Mouse (Mus musculus) left cerebral cortex, adult 18-20 months (tissue): ENCODE measurements around the gene Vwce. TPM values are rescaled to one million over a fixed set of nuclear protein-coding genes. Genes with fewer than 3 reads are reported as not detected.

Source experiments
- DNase-seq, 2 experiments: peaks; one replicate each; pipeline ENCODE4 v3.0.0; 2021 to 2022; ENCODE audit warnings: low spot score in 2 of 2, mixed read lengths in 1 of 2
- total RNA-seq, 2 experiments: library from RNA; stranded (reverse); gene quantifications; 2 replicates each; pipeline ENCODE4 v1.2.3; 2021

Vwce gene
- total RNA-seq, 2 experiments from 2014 or later: 0.66 to 1.00 TPM

DNA sequence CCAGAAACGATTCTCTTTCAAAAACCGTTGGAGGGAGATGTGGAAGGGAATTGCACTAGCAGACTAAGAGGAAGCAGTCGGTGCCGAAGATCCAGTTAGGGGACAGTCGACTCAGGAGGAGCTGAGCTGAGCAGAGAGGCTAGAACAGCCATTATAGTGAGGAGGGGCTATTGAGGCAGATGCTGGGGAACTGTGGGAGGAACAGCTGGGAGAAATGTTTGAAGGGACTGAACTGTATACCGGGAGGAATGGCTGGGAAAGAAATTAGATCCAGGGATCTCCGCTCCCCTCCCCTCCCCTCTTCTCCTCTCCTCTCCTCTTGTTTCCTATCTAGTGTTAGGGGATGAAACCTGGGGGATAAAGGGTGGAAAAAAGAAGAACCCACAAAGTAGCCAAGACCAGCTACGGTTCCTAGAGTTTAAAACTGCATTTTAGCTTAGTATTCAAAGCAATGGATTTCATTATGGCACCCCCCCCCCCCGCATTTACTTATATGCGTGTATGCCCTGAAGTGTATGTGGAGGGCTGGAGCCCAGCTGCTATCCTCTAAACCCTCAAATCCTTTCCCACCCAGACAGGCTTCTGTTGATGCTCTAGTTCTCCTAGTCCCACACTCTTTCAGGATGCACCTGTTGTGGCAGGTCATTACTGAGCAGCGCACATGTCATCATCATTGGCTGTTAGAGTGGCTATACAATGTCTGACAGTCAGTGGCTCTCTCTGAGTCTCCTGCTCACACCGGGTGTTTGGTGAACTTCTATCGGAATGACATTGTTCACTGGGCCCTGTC lies 6.8 kb downstream of the Vwce start:
- no peak for DNase-seq

DNA sequence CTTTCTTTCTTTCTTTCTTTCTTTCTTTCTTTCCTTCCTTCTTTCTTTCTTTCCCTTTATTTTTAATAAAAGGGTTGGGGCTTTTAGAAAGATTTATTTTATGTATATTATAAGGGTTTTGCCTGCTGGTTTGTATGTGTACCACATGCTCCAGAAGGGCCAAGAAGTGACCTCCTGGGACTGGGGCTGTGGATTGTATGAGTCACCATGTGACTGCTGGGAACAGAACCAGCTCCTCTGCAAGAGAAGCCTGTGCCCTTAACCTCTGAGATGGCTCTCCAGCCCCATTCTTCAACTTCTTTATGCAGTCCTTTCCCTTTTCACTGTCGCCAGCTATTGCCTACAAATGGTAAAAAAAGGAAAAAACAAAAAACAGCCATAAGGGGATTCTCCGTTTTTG lies 11.6 kb downstream of the Vwce start:
- no peak for DNase-seq

DNA sequence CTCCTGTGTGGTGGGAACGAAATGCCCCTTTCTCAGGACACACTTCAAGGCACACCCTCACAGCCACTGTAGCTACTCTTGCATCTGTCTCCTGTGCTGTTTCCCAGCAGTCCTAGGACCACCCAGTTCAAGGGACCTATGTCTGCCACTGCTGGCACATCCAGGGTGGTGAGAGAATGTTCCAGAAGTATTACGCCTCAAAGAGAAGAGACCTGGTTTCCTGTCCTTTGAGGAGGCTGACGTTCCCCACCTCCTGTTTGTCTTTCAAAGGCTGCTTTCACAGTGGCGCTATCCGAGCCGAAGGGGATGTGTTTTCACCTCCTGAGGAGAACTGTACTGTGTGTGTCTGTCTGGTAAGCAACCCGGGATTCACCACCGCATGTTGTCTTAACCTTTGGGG lies 14.1 kb downstream of the Vwce start:
- DNase-seq: no peak

DNA sequence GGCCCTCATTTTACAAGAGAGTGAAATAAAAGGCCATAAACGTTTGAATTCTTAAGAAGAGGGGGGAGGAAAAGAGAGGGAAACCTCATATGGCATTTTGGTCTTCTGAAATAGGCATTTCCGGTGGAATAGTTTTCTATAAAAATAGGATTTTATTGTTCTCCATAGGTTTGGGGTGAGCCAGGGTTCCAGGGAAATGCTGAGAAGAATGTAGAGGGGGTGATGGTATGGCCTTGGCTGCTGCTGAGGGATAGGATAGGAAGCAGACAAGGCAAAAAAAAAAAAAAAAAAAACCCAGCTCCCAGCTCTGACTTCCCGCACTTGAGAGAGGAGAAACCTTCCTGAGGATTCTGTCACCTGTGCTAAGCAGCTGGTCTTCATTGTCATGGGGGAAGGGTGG lies 22.0 kb downstream of the Vwce start:
- no peak for DNase-seq

DNA sequence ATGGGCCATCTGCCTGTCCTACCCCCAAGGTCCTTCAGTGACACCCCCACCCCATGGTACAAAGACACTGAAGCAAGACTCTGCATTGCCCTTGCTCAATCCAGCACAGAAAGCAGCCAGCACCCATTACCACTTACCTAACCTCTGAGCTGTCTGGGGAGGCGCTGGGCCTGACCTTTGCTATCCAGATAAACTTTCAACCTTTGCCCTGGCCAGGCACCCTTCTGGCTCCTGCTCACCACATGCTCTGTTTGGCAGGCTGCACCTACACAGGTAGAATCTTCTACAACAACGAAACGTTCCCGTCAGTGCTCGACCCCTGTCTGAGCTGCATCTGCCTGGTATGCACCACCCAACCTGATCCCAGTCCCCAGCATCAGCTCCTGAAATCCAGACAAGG lies 23.7 kb downstream of the Vwce start:
- no peak for DNase-seq

DNA sequence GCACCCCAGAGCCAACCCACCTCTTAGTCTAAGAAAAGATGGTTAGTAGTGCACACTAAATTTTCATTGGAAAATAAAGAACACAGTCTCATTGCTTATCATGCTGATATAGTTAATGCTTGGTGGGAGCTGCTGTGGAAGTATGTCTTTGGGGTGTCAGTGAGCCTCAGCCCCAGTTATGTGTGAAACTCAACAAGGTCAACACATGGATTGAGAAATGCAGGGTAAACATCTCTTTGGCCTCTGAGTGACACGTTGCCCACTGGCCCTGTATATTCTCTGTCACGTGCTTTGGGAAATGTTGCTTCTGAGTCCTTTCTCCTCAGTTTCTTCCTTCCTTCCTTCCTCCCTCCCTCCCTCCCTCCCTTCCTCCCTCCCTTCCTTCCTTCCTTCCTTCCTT lies 24.4 kb downstream of the Vwce start:
- no peak for DNase-seq

DNA sequence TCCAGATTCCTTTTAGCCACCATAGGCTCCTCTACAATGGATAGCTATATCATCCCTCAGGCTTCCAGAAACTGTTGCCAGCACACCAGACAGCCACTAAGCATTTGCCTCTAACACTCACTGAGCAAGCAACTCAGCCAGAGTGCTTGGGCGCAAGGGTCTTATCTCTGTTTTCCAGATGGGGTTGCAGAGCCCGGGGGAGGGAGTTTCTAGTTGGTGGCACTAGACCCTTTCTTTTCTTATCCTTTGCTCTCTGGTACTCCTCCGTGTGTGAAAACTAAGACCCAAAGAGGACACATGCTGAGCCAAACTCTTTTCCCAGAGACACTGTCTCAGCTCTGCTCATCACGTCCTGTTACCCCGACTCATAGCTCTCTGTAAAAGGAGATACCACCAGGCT lies 27.4 kb downstream of the Vwce start:
- no peak for DNase-seq

DNA sequence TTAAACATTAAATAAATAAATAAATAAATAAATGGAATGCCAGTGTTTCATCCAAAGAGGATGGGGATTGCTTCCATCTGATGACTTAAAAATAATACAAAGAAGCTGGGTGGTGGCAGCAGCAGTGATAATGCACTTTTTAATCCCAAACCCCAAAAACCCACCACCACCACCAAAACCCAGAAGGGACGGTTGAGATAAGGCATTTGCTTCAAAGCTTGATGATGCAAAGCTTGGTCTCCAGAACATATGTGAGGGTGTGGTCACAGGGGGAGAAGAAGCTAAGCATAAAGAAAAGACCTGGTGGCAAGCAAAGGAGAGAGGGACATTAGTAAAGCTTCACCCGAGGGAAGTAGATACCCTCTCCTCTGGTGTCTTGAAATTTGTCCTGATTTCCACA lies 27.9 kb downstream of the Vwce start:
- DNase-seq: no peak

DNA sequence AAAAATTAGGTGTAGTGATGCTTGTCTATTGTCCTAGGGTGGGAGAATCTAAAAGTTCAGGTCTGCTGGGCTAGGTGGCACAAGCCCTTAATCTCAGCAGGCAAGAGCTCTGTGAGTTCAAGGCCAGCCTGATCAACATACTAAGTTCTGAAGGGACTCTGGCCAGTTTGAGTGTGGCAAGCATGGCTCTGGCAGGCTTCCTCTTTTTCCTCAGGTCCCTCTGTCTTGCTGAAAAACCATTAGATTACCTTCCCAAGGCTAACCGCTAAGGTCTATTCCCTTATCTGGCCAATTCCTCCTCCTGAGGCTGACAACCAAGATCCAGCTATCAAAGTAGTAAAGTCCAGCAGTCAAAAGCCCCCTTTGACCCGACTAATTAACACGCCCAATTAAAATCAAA lies 28.7 kb downstream of the Vwce start:
- DNase-seq: no peak

DNA sequence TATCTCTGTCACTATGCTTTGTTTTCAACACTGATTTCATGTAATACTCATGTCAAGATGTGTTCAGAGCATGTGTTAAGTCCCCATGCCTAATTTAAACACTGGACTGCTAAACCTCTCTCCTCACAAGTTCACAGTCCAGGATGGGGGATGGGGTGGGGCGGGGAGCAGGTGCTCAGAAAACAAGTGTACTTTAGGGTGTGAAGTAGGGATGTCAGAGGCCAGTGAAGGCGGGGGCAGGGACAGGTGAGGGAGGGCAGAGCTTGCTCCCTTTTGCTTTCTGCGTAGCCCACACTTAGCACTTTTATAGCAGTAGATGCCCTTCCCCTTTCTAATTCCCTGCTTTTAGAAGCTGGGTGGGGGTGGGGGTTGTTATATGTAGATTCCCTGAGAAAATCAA lies 31.1 kb downstream of the Vwce start:
- DNase-seq: no peak

DNA sequence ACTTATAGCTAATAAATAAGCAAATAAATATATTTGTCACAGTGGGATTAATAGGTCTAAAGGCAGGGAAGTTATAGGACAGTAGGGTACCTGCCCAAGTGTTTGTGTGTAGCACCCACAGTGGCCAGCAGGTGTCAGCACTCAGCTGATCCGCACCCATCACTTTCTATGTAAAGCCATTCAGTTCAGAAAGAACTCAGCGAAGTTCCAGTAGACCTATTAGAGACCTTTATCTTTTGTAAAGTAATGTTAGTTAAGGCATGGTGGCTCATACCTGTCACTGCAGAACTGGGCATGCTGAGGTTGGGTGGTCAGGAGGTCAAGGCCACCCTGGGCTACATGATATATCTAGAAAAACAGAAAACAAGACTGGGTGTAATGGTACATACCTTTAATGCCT lies 31.5 kb downstream of the Vwce start:
- DNase-seq: peak; percentile 64 to 72

DNA sequence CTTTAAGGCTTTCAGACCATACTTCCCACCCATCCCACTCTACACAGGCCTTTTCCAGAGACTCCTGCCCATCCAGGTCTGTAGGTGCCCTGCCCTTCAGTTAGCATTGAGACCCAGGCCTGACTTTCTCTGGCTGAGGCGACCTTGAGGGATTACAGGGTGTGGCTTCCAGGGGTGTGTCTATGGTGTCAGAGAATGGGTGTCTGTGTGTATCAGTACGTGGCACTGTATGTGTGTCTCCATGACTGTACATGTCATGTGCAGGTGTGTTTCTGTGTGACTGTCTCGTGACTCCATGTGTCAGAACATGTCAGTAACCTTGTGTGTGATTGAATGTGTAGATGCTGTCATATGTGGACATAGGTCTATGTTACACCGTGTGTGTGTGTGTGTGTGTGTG lies 37.3 kb downstream of the Vwce start:
- no peak for DNase-seq

DNA sequence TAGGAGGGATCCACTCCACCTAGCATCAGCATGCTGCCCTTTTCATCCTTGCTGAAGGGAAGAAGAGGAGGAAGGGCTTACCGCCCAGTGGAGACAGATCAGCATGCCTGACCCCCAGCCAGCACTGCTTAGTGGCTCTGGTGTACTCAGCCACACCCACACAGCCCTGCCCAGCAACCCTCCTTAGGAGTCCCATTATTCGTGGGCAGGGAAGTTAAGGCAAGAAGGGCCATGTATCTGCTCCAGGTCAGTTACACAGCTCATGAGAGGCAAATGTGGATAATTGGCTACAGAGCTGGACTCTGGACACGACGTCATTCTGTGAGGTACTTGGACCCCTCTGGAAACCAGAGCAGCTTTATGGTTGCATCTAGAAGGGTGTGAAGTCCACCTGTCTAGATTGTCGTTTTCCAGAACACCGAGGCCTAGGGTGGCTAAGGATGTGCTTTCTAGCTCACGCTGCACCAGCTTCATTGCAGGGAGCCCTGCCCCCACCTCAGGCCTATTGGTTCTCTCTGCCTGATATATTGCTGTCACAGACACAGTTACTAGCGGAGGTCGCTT lies 37.9 kb downstream of the Vwce start:
- no peak for DNase-seq

DNA sequence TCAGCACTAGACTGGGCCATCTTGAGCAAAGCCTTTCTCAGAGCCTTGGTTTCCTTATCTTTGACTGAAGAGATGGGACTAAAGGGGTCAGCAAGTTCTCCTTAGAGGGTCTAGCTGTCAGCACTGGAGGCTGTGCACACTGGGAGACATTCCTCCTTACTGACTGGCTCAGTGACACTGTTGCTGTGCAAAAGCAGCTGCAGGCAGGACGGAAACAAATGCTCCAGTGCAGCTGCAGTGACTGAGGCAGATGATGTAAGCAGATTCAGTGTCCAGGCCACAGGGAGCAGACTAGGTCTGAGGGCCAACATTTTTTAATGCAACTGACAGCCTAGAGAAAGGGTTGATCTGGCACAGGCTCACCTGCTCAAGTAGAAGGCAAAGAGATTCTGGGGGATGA lies 39.3 kb downstream of the Vwce start:
- no peak for DNase-seq

DNA sequence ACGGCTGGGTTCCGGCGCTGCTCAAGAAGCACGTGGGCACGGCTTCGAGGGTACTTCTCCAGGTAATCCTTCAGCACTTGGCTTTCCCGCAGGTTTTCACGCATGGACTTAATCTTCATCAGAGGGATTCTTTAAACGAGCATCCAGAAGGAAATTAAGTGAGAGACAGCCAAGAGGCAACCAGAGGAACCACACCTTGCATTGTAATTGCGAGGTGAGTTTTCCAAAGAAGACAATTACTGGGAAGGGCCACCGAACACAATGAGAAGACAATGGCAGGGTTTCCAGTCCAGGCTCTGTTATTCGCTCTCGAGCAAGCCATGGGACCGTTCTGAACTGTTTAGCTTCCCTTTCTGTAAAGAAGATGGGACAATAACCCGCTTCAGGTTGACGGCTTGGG lies 42.6 kb downstream of the Vwce start:
- no peak for DNase-seq

DNA sequence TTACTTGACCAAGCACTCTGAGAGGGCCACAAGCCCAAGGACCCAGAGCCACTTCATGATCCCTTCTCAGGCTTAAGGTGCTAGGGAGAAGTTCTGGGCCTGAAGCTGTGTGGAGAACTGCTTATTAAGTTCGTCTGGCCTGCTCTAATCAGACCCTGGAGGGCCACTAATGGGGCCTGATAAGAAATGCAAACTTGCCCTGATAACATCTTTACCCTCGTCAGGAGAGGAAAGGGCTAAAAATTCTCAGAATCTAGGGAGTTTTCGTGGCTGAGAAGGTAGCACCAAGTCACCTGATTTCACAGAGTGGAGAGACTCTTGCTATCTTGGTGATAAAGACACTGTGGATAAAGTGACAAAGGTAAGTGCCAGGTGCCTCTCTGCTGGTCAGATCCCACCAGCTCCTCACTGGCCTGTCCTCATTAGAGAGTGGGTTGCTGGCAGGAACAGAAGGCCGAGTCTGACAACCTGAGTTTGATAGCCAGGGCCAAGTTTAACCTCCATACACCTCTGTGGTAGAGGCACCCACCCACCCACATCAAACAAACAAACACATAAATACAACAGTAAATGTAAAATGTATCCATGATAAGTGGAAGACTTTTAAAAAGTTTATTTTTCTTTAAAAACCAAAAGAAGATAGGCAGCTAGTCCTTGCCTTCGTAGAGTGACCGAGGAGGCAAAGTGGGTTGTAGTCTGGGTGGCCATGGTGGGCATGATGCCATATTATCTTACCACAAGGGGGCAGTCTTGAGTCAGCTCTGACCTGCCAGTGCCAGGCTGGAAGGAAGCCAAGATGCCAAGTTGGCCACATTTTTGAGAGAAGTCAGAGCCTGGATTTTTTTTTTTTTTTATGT lies 44.1 kb downstream of the Vwce start, which contains the start of gene Pga5:
TSS of gene Pga5 (minus strand) at position 157 of the 857 bp plus-strand sequence.
- DNase-seq: peak; percentile 78 to 88

DNA sequence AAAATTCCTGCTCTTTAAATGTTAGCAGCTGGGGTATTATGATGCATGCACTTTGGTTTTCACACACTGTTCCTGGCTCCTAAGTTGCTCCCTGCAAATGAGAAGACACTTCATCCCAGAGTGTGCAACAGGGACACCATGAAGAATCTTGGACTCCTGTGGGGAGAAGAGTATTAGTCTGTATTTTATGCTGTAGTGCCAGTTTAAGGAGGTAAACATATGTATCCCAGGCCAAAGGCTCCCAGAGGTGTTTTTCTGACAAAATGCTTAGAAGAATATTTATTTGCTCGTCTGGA lies 44.7 kb downstream of the Vwce start:
- no peak for DNase-seq

DNA sequence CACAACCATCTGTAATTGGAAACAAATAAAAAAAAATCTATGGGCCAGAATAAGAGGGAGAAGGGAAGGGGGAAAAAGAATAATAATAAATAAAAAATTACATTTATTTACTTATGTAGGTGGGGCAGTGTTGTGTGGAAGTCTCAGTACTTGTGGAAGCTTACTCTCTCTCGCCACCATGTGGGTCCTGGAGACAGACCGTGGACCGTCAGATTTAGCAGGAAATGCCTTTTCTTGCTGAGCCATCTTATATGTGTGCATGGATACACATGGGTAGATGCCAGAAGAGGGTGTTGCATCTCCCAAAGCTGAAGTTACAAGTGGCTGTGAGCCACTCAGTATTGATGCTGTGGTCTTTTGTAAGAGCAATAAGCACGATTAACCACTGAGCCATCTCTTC lies 47.6 kb downstream of the Vwce start:
- no peak for DNase-seq

DNA sequence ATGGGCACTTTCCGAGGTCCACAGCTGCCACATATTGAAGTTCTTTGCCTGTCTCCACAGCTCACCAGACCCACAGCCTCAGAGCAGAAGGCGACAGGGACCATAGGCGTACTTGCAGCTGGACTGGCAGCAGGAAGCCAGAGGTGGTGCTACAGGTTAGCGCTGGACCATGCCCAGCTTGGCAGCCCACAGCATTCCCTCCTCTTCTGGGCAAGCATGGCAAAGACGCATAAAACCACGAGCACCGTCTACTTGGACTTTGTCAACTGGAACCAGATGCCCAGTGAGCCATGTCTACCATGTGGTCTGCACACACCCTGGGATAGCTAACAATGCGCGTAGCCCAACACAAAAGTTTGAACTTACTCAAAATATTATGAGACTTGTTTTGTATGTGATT lies 51.1 kb downstream of the Vwce start:
- no peak for DNase-seq

DNA sequence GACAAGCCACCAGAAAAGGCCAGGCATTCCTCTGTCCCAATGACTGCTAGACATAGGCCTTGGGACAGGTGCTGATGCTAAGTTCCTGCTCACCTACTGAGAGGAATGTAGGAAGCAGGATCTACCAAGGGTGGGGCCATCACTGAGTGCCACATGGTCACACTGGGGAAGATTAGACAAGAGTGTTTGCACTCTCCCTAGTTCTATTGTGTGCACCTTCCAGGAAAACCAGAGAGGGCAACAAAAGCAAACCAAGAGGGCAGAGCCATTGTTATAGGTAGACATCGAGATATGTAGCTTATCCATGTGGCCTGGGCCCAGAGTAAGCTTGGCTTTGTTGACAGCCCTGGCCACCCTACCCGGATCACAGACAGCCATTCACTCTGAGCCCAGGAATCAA lies 51.7 kb downstream of the Vwce start:
- no peak for DNase-seq

DNA sequence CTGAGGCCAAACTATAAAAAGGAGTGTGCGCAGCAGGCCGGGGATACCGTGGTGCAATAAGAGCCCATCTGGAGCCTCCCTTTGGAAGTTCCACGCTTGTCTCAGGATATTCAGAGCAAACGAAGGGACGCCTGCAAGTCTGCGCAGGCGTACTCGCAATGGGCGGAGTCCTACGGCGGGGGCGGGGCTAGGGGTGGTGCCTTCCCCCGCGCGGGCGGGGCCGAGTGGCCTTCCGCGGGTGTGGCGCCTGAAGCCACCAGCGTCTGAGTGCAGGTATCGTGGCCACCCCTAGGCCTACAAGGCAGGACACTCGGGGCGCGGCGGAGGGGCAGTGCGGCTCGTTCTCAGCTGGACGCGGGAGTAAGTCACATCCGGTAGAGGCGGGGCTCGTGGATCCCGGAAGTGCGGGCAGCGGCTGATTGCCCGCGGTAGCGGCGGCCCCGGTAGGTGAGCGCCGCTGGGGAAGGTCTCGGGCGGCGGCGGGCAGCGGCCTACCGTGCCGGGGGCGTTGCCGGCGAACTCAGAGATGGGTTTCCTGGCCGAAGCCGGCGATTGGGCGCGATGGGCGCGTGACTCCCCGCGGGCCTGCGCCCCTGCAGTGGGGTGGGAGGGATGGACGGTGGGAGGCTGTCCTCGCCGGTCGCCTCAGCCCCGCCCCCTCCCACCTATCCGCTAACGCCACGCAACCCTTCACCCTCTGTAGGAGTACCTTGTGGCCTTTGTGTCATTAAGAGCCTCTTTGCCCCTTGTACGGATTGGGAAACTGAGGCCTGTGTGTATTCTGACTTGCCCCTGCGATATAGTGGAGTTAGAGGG lies 54.7 kb downstream of the Vwce start, which contains the start of gene Vps37c:
TSS of gene Vps37c (plus strand) at position 199 of the 816 bp plus-strand sequence.
- peak; percentile 94 to 97 for DNase-seq
